Mouse (Mus musculus): ENCODE data around the gene Top2a. TPM values are rescaled to one million over a fixed set of nuclear protein-coding genes. Genes with fewer than 3 reads are reported as not detected.
A peak's percentile ranks its signal among the peaks of the same experiment; 100 is the strongest.

Gene Top2a
- polyA plus RNA-seq, 1 experiment from 2014 or later: 188 TPM

GRCm38 (mm10) chr11:98959437-98960312, 64.3 kb downstream of the Top2a start:
- Histone ChIP-seq H3K4me1 (ENCODE audit: control insufficient read depth, insufficient read depth, low read length) (peaks cover 65% of the 10 kb centered on the region), H3K4me3 (replicated peaks; ENCODE audit: low read length) (peak overlapping the region; percentile 79), H3K9ac (ENCODE audit: low read length) (peak overlapping the region; percentile 88), H3K27me3 (ENCODE audit: control insufficient read depth, insufficient read depth, low read length) (no peaks in the 10 kb centered on the region), H3K9me3 (replicated peaks; ENCODE audit: control insufficient read depth, low read length) (no peaks in the 10 kb centered on the region), H3K27ac (ENCODE audit: low read length) (peak overlapping the region; percentile 94), H3K4me2 (ENCODE audit: low read depth, low read length) (peak overlapping the region; percentile 100), H3K36me3 (ENCODE audit: control insufficient read depth, insufficient read depth, low read length) (no peaks in the 10 kb centered on the region)
- under 1% methylated on average over 42 of the region's 43 CpGs for WGBS
- ATAC-seq (ENCODE audit: insufficient read depth, low FRiP score): peak; percentile 21; the same call in 1 of the 2 replicates

- H3K9me3 ChIP-seq (replicated peaks; ENCODE audit: control insufficient read depth, low read length): no peaks in the 10 kb centered on the region
- 81% methylated on average over 8 of the region's 10 CpGs for WGBS
- H3K36me3 ChIP-seq (ENCODE audit: control insufficient read depth, insufficient read depth, low read length): no peaks in the 10 kb centered on the region
- H3K27ac ChIP-seq (ENCODE audit: low read length): no peak overlapping the region
- H3K4me1 ChIP-seq (ENCODE audit: control insufficient read depth, insufficient read depth, low read length): peaks cover 62% of the 10 kb centered on the region
- no peak for ATAC-seq (ENCODE audit: insufficient read depth, low FRiP score)
- no peak overlapping the region for H3K4me2 ChIP-seq (ENCODE audit: low read depth, low read length)
- H3K4me3 ChIP-seq (replicated peaks; ENCODE audit: low read length): no peak overlapping the region
- no peaks in the 10 kb centered on the region for H3K27me3 ChIP-seq (ENCODE audit: control insufficient read depth, insufficient read depth, low read length)
- no peak overlapping the region for H3K9ac ChIP-seq (ENCODE audit: low read length)
Observed at GRCm38 (mm10) chr11:98956340-98956739, 67.6 kb downstream of the Top2a start.

DNA sequence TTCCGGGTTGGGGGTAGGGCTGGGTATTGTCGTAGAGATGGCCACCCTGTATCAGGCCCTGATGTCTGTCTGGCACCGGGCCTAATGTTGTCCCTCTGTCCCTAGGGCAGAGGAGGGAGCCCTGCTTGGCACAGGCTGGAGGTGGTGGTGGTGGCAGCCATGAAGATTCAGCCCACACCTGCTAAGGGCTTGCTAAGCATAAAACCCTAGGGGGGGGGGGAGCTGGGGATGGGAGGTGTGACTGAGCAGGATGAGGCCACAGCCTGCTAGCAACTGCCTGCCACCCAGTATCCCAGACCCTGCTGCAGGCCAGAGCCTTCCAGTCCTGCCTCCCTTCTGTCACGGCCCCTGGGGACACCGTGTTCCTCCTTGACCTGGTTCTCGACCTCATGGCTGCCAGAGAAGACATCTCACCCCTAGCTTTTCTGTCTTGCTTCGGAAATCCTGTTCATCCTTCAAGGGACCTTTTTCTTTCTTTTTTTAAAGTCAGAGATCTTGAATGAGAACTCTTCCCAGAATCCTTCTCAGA, 68.2 kb downstream of the Top2a start:
- no peak for ATAC-seq (ENCODE audit: insufficient read depth, low FRiP score)
- no peaks in the 10 kb centered on the region for H3K9me3 ChIP-seq (replicated peaks; ENCODE audit: control insufficient read depth, low read length)
- H3K4me3 ChIP-seq (replicated peaks; ENCODE audit: low read length): no peak overlapping the region
- H3K4me1 ChIP-seq (ENCODE audit: control insufficient read depth, insufficient read depth, low read length): peaks cover 65% of the 10 kb centered on the region
- H3K4me2 ChIP-seq (ENCODE audit: low read depth, low read length): no peak overlapping the region
- H3K36me3 ChIP-seq (ENCODE audit: control insufficient read depth, insufficient read depth, low read length): no peaks in the 10 kb centered on the region
- no peaks in the 10 kb centered on the region for H3K27me3 ChIP-seq (ENCODE audit: control insufficient read depth, insufficient read depth, low read length)
- WGBS: 33% methylated on average over 7 of the region's 7 CpGs
- H3K27ac ChIP-seq (ENCODE audit: low read length): peak overlapping the region; percentile 88
- H3K9ac ChIP-seq (ENCODE audit: low read length): peak overlapping the region; percentile 5; the same call in 1 of the 2 replicates

GRCm38 (mm10) chr11:98954801-98955706, 68.9 kb downstream of the Top2a start:
- Histone ChIP-seq H3K9ac (ENCODE audit: low read length) (peak overlapping the region; percentile 54; the same call in 1 of the 2 replicates), H3K4me2 (ENCODE audit: low read depth, low read length) (peak overlapping the region; percentile 48), H3K27ac (ENCODE audit: low read length) (peak overlapping the region; percentile 88), H3K36me3 (ENCODE audit: control insufficient read depth, insufficient read depth, low read length) (no peaks in the 10 kb centered on the region; the same call in 1 of the 2 replicates), H3K9me3 (replicated peaks; ENCODE audit: control insufficient read depth, low read length) (no peaks in the 10 kb centered on the region), H3K27me3 (ENCODE audit: control insufficient read depth, insufficient read depth, low read length) (no peaks in the 10 kb centered on the region), H3K4me3 (replicated peaks; ENCODE audit: low read length) (0 out of 2 replicates have a peak overlapping the region, but pooled peaks have one; percentile 1), H3K4me1 (ENCODE audit: control insufficient read depth, insufficient read depth, low read length) (peaks cover 72% of the 10 kb centered on the region)
- 0 out of 2 replicates have a peak, but pooled peaks have one; percentile 12 for ATAC-seq (ENCODE audit: insufficient read depth, low FRiP score)
- 21% methylated on average over 17 of the region's 17 CpGs for WGBS

GRCm38 (mm10) chr11:98954373-98954772, 69.6 kb downstream of the Top2a start:
- peak overlapping the region; percentile 54 for H3K9ac ChIP-seq (ENCODE audit: low read length)
- H3K4me1 ChIP-seq (ENCODE audit: control insufficient read depth, insufficient read depth, low read length): peaks cover 72% of the 10 kb centered on the region
- WGBS: 5% methylated on average over 10 of the region's 10 CpGs
- H3K4me3 ChIP-seq (replicated peaks; ENCODE audit: low read length): 0 out of 2 replicates have a peak overlapping the region, but pooled peaks have one; percentile 1
- peak overlapping the region; percentile 88 for H3K27ac ChIP-seq (ENCODE audit: low read length)
- ATAC-seq (ENCODE audit: insufficient read depth, low FRiP score): peak; percentile 30; the same call in 1 of the 2 replicates
- no peaks in the 10 kb centered on the region; the same call in 1 of the 2 replicates for H3K36me3 ChIP-seq (ENCODE audit: control insufficient read depth, insufficient read depth, low read length)
- no peaks in the 10 kb centered on the region for H3K9me3 ChIP-seq (replicated peaks; ENCODE audit: control insufficient read depth, low read length)
- no peaks in the 10 kb centered on the region for H3K27me3 ChIP-seq (ENCODE audit: control insufficient read depth, insufficient read depth, low read length)
- peak overlapping the region; percentile 48 for H3K4me2 ChIP-seq (ENCODE audit: low read depth, low read length)

- peak overlapping the region; percentile 48 for H3K4me2 ChIP-seq (ENCODE audit: low read depth, low read length)
- no peak overlapping the region for H3K4me3 ChIP-seq (replicated peaks; ENCODE audit: low read length)
- no peaks in the 10 kb centered on the region for H3K9me3 ChIP-seq (replicated peaks; ENCODE audit: control insufficient read depth, low read length)
- H3K27ac ChIP-seq (ENCODE audit: low read length): peak overlapping the region; percentile 88
- no peak for ATAC-seq (ENCODE audit: insufficient read depth, low FRiP score)
- peaks cover 70% of the 10 kb centered on the region for H3K4me1 ChIP-seq (ENCODE audit: control insufficient read depth, insufficient read depth, low read length)
- WGBS: 16% methylated on average over 13 of the region's 13 CpGs
- peak overlapping the region; percentile 54 for H3K9ac ChIP-seq (ENCODE audit: low read length)
- H3K27me3 ChIP-seq (ENCODE audit: control insufficient read depth, insufficient read depth, low read length): no peaks in the 10 kb centered on the region
- H3K36me3 ChIP-seq (ENCODE audit: control insufficient read depth, insufficient read depth, low read length): no peaks in the 10 kb centered on the region; the same call in 1 of the 2 replicates
Observed at GRCm38 (mm10) chr11:98953835-98954320, 70.1 kb downstream of the Top2a start.

- Histone ChIP-seq H3K9me3 (replicated peaks; ENCODE audit: control insufficient read depth, low read length) (no peaks in the 10 kb centered on the region), H3K27me3 (ENCODE audit: control insufficient read depth, insufficient read depth, low read length) (no peaks in the 10 kb centered on the region), H3K4me2 (ENCODE audit: low read depth, low read length) (0 out of 2 replicates have a peak overlapping the region, but pooled peaks have one; percentile 48), H3K4me3 (replicated peaks; ENCODE audit: low read length) (no peak overlapping the region), H3K4me1 (ENCODE audit: control insufficient read depth, insufficient read depth, low read length) (peaks cover 70% of the 10 kb centered on the region), H3K27ac (ENCODE audit: low read length) (peak overlapping the region; percentile 88), H3K9ac (ENCODE audit: low read length) (no peak overlapping the region), H3K36me3 (ENCODE audit: control insufficient read depth, insufficient read depth, low read length) (no peaks in the 10 kb centered on the region; the same call in 1 of the 2 replicates)
- peak; percentile 75 for ATAC-seq (ENCODE audit: insufficient read depth, low FRiP score)
- WGBS: 13% methylated on average over 2 of the region's 2 CpGs
Observed at GRCm38 (mm10) chr11:98953361-98953760, 70.6 kb downstream of the Top2a start.

- Histone ChIP-seq H3K4me2 (ENCODE audit: low read depth, low read length) (no peak overlapping the region), H3K4me1 (ENCODE audit: control insufficient read depth, insufficient read depth, low read length) (peaks cover 76% of the 10 kb centered on the region), H3K9me3 (replicated peaks; ENCODE audit: control insufficient read depth, low read length) (no peaks in the 10 kb centered on the region), H3K36me3 (ENCODE audit: control insufficient read depth, insufficient read depth, low read length) (no peaks in the 10 kb centered on the region; the same call in 1 of the 2 replicates), H3K27ac (ENCODE audit: low read length) (peak overlapping the region; percentile 54), H3K4me3 (replicated peaks; ENCODE audit: low read length) (no peak overlapping the region), H3K9ac (ENCODE audit: low read length) (no peak overlapping the region), H3K27me3 (ENCODE audit: control insufficient read depth, insufficient read depth, low read length) (no peaks in the 10 kb centered on the region)
- no peak for ATAC-seq (ENCODE audit: insufficient read depth, low FRiP score)
- 65% methylated on average over 2 of the region's 2 CpGs for WGBS
Observed at GRCm38 (mm10) chr11:98952736-98953135, 71.3 kb downstream of the Top2a start.
